Mouse (Mus musculus): Measurements from ENCODE around the gene Gm5678. TPM values are rescaled to one million over a fixed set of nuclear protein-coding genes. Genes with fewer than 3 reads are reported as not detected.

Gm5678 gene
- polyA plus RNA-seq (2015; fragmentation: Nextera tagmentation; extraction: Ambion mirVana) = not detected in 2 replicates

GRCm38 (mm10) chr16:93627761-93628400 is at the start of gene Gm5678:
Gene Gm5678 (plus strand): TSS chr16:93628097.
- Histone ChIP-seq H3K9me3 (ENCODE audit: control insufficient read depth, low read length) (no peaks in the 10 kb centered on the region), H3K4me2 (ENCODE audit: low read length) (no peak within 1 kb of the TSS), H3K36me3 (ENCODE audit: control insufficient read depth, insufficient read depth) (no peaks in the 10 kb centered on the region), H3K4me3 (replicated peaks; ENCODE audit: low read length) (no peak within 1 kb of the TSS), H3K27me3 (replicated peaks; ENCODE audit: control insufficient read depth, insufficient read depth, low read length) (no peaks in the 10 kb centered on the region), H3K4me1 (replicated peaks; ENCODE audit: control insufficient read depth, insufficient read depth, low read length) (no peaks in the 10 kb centered on the region), H3K9ac (replicated peaks; ENCODE audit: low read depth, low read length) (no peak within 1 kb of the TSS), H3K27ac (ENCODE audit: low read length) (no peak within 1 kb of the TSS)
- no peak for ATAC-seq
- WGBS = 88% methylated on average over 23 of the region's 23 CpGs

GRCm38 (mm10) chr16:93578346-93579005 is 49.4 kb upstream of the Gm5678 start:
- H3K27me3 ChIP-seq (replicated peaks; ENCODE audit: control insufficient read depth, insufficient read depth, low read length) = no peaks in the 10 kb centered on the region
- H3K4me1 ChIP-seq (replicated peaks; ENCODE audit: control insufficient read depth, insufficient read depth, low read length) = no peaks in the 10 kb centered on the region
- no peak overlapping the region for H3K9ac ChIP-seq (replicated peaks; ENCODE audit: low read depth, low read length)
- H3K9me3 ChIP-seq (ENCODE audit: control insufficient read depth, low read length) = no peaks in the 10 kb centered on the region
- WGBS = 90% methylated on average over 8 of the region's 8 CpGs
- no peak for ATAC-seq
- no peak overlapping the region for H3K4me3 ChIP-seq (replicated peaks; ENCODE audit: low read length)
- no peak overlapping the region for H3K27ac ChIP-seq (ENCODE audit: low read length)
- no peak overlapping the region for H3K4me2 ChIP-seq (ENCODE audit: low read length)
- H3K36me3 ChIP-seq (ENCODE audit: control insufficient read depth, insufficient read depth) = no peaks in the 10 kb centered on the region

GRCm38 (mm10) chr16:93581125-93581524 is 46.8 kb upstream of the Gm5678 start:
- Histone ChIP-seq H3K4me2 (ENCODE audit: low read length) (no peak overlapping the region), H3K27ac (ENCODE audit: low read length) (no peak overlapping the region), H3K4me1 (replicated peaks; ENCODE audit: control insufficient read depth, insufficient read depth, low read length) (no peaks in the 10 kb centered on the region), H3K9me3 (ENCODE audit: control insufficient read depth, low read length) (no peaks in the 10 kb centered on the region), H3K4me3 (replicated peaks; ENCODE audit: low read length) (no peak overlapping the region), H3K9ac (replicated peaks; ENCODE audit: low read depth, low read length) (no peak overlapping the region), H3K27me3 (replicated peaks; ENCODE audit: control insufficient read depth, insufficient read depth, low read length) (no peaks in the 10 kb centered on the region), H3K36me3 (ENCODE audit: control insufficient read depth, insufficient read depth) (peaks cover 2% of the 10 kb centered on the region; the same call in 1 of the 2 replicates)
- ATAC-seq = no peak
- 77% methylated on average over 6 of the region's 6 CpGs for WGBS

- Histone ChIP-seq H3K27ac (ENCODE audit: low read length) (no peak overlapping the region), H3K9me3 (ENCODE audit: control insufficient read depth, low read length) (no peaks in the 10 kb centered on the region), H3K4me2 (ENCODE audit: low read length) (no peak overlapping the region), H3K27me3 (replicated peaks; ENCODE audit: control insufficient read depth, insufficient read depth, low read length) (no peaks in the 10 kb centered on the region), H3K36me3 (ENCODE audit: control insufficient read depth, insufficient read depth) (peaks cover 6% of the 10 kb centered on the region; the same call in 1 of the 2 replicates), H3K9ac (replicated peaks; ENCODE audit: low read depth, low read length) (no peak overlapping the region), H3K4me1 (replicated peaks; ENCODE audit: control insufficient read depth, insufficient read depth, low read length) (no peaks in the 10 kb centered on the region), H3K4me3 (replicated peaks; ENCODE audit: low read length) (no peak overlapping the region)
- no peak for ATAC-seq
- WGBS = 93% methylated on average over 24 of the region's 24 CpGs
Measured at GRCm38 (mm10) chr16:93584976-93585702, 42.8 kb upstream of the Gm5678 start.

GRCm38 (mm10) chr16:93585703-93586205 is 42.1 kb upstream of the Gm5678 start:
- Histone ChIP-seq H3K4me2 (ENCODE audit: low read length) (no peak overlapping the region), H3K27me3 (replicated peaks; ENCODE audit: control insufficient read depth, insufficient read depth, low read length) (no peaks in the 10 kb centered on the region), H3K9me3 (ENCODE audit: control insufficient read depth, low read length) (no peaks in the 10 kb centered on the region), H3K9ac (replicated peaks; ENCODE audit: low read depth, low read length) (no peak overlapping the region), H3K4me3 (replicated peaks; ENCODE audit: low read length) (no peak overlapping the region), H3K4me1 (replicated peaks; ENCODE audit: control insufficient read depth, insufficient read depth, low read length) (no peaks in the 10 kb centered on the region), H3K27ac (ENCODE audit: low read length) (no peak overlapping the region), H3K36me3 (ENCODE audit: control insufficient read depth, insufficient read depth) (peaks cover 8% of the 10 kb centered on the region; the same call in 1 of the 2 replicates)
- WGBS = 90% methylated on average over 9 of the region's 9 CpGs
- ATAC-seq = no peak

GRCm38 (mm10) chr16:93586382-93586781 is 41.5 kb upstream of the Gm5678 start:
- no peaks in the 10 kb centered on the region for H3K27me3 ChIP-seq (replicated peaks; ENCODE audit: control insufficient read depth, insufficient read depth, low read length)
- no peak overlapping the region for H3K9ac ChIP-seq (replicated peaks; ENCODE audit: low read depth, low read length)
- no peaks in the 10 kb centered on the region for H3K9me3 ChIP-seq (ENCODE audit: control insufficient read depth, low read length)
- no peak overlapping the region for H3K4me2 ChIP-seq (ENCODE audit: low read length)
- H3K4me3 ChIP-seq (replicated peaks; ENCODE audit: low read length) = no peak overlapping the region
- H3K27ac ChIP-seq (ENCODE audit: low read length) = no peak overlapping the region
- peaks cover 8% of the 10 kb centered on the region; the same call in 1 of the 2 replicates for H3K36me3 ChIP-seq (ENCODE audit: control insufficient read depth, insufficient read depth)
- 52% methylated on average over 8 of the region's 8 CpGs for WGBS
- no peaks in the 10 kb centered on the region for H3K4me1 ChIP-seq (replicated peaks; ENCODE audit: control insufficient read depth, insufficient read depth, low read length)
- ATAC-seq = no peak

- no peaks in the 10 kb centered on the region for H3K4me1 ChIP-seq (replicated peaks; ENCODE audit: control insufficient read depth, insufficient read depth, low read length)
- H3K4me3 ChIP-seq (replicated peaks; ENCODE audit: low read length) = no peak overlapping the region
- H3K9me3 ChIP-seq (ENCODE audit: control insufficient read depth, low read length) = no peaks in the 10 kb centered on the region
- H3K4me2 ChIP-seq (ENCODE audit: low read length) = no peak overlapping the region
- 43% methylated on average over 4 of the region's 4 CpGs for WGBS
- ATAC-seq = no peak
- peaks cover 9% of the 10 kb centered on the region; the same call in 1 of the 2 replicates for H3K36me3 ChIP-seq (ENCODE audit: control insufficient read depth, insufficient read depth)
- H3K9ac ChIP-seq (replicated peaks; ENCODE audit: low read depth, low read length) = no peak overlapping the region
- no peaks in the 10 kb centered on the region for H3K27me3 ChIP-seq (replicated peaks; ENCODE audit: control insufficient read depth, insufficient read depth, low read length)
- H3K27ac ChIP-seq (ENCODE audit: low read length) = no peak overlapping the region
Measured at GRCm38 (mm10) chr16:93588281-93588680, 39.6 kb upstream of the Gm5678 start.

- H3K4me1 ChIP-seq (replicated peaks; ENCODE audit: control insufficient read depth, insufficient read depth, low read length) = no peaks in the 10 kb centered on the region
- H3K27me3 ChIP-seq (replicated peaks; ENCODE audit: control insufficient read depth, insufficient read depth, low read length) = no peaks in the 10 kb centered on the region
- H3K9me3 ChIP-seq (ENCODE audit: control insufficient read depth, low read length) = no peaks in the 10 kb centered on the region
- H3K36me3 ChIP-seq (ENCODE audit: control insufficient read depth, insufficient read depth) = peaks cover 11% of the 10 kb centered on the region; the same call in 1 of the 2 replicates
- no peak overlapping the region for H3K9ac ChIP-seq (replicated peaks; ENCODE audit: low read depth, low read length)
- no peak overlapping the region for H3K4me2 ChIP-seq (ENCODE audit: low read length)
- ATAC-seq = no peak
- no peak overlapping the region for H3K4me3 ChIP-seq (replicated peaks; ENCODE audit: low read length)
- H3K27ac ChIP-seq (ENCODE audit: low read length) = no peak overlapping the region
- WGBS = 96% methylated on average over 15 of the region's 15 CpGs
Measured at GRCm38 (mm10) chr16:93590915-93591314, 37.0 kb upstream of the Gm5678 start.

All from forebrain, embryonic 16.5 days (tissue).